Mouse (Mus musculus) MEL (cell line): Measurements from ENCODE around the gene Gm20696.

Source experiments
- ELF1 ChIP-seq: IDR thresholded peaks from 2 replicates; pipeline ENCODE4 v1.6.1; 2014; ENCODE audit warnings: low read depth, mild to moderate bottlenecking, inconsistent platforms, low read length, improper control_type of control experiment, moderate library complexity
- MXI1 ChIP-seq: IDR thresholded peaks from 2 replicates; pipeline ENCODE4 v1.6.1; 2011; ENCODE audit warnings: mild to moderate bottlenecking, low read depth, low read length, improper control_type of control experiment
- POLR2A ChIP-seq, 2 experiments: IDR thresholded peaks; 2 replicates each; pipeline ENCODE4 v1.6.1; 2011 to 2012; ENCODE audit warnings: low read length in 2 of 2, mild to moderate bottlenecking in 2 of 2, control low read depth in 1 of 2, improper control_type of control experiment in 1 of 2, low read depth in 1 of 2, moderate library complexity in 1 of 2; ENCODE audit not compliant: control insufficient read depth in 1 of 2, insufficient read depth in 1 of 2, poor library complexity in 1 of 2
- TBP ChIP-seq: IDR thresholded peaks from 2 replicates; pipeline ENCODE4 v1.8.0; 2011; ENCODE audit warnings: low read depth, low read length, improper control_type of control experiment

- TF ChIP-seq ELF1 (no peak), POLR2A (IDR thresholded peaks at IDR 0.05; ENCODE audit: control insufficient read depth in 1 of 2, insufficient read depth in 1 of 2, low read depth in 1 of 2, low read length in 2 of 2, poor library complexity in 1 of 2) (no peak), TBP (no peak), MXI1 (no peak)
Observed at GRCm38 (mm10) chr6:99401801-99402200, 264.8 kb downstream of the Gm20696 start.
